Mouse (Mus musculus): ENCODE results near the gene Klhdc8b. TPM values are rescaled to one million over a fixed set of nuclear protein-coding genes. Genes with fewer than 3 reads are reported as not detected.

Klhdc8b gene
- polyA plus RNA-seq, 1 experiment from 2014 or later = 59.8 TPM

GRCm38 (mm10) chr9:108445125-108445524 lies 16.3 kb downstream of the Klhdc8b start:
- 70% methylated on average over 9 of the region's 9 CpGs for WGBS
- peaks cover 18% of the 10 kb centered on the region for H3K4me1 ChIP-seq
- no peaks in the 10 kb centered on the region for H3K27me3 ChIP-seq (replicated peaks)
- H3K9me3 ChIP-seq (replicated peaks) = no peaks in the 10 kb centered on the region
- no peak overlapping the region for H3K4me2 ChIP-seq
- H3K36me3 ChIP-seq = peaks cover 18% of the 10 kb centered on the region
- no peak for ATAC-seq (ENCODE audit: low FRiP score)
- no peak overlapping the region for H3K27ac ChIP-seq (replicated peaks)
- no peak overlapping the region for H3K9ac ChIP-seq (replicated peaks)
- no peak overlapping the region for H3K4me3 ChIP-seq (replicated peaks)

GRCm38 (mm10) chr9:108441236-108441919 lies 20.0 kb downstream of the Klhdc8b start:
- H3K9me3 ChIP-seq (replicated peaks) = no peaks in the 10 kb centered on the region
- no peak overlapping the region for H3K4me2 ChIP-seq
- no peak overlapping the region for H3K27ac ChIP-seq (replicated peaks)
- no peak for ATAC-seq (ENCODE audit: low FRiP score)
- 0 out of 2 replicates have a peak, but pooled peaks cover 6% of the 10 kb centered on the region for H3K4me1 ChIP-seq
- H3K9ac ChIP-seq (replicated peaks) = no peak overlapping the region
- H3K36me3 ChIP-seq = no peaks in the 10 kb centered on the region
- H3K4me3 ChIP-seq (replicated peaks) = no peak overlapping the region
- 89% methylated on average over 11 of the region's 11 CpGs for WGBS
- no peaks in the 10 kb centered on the region for H3K27me3 ChIP-seq (replicated peaks)

DNA sequence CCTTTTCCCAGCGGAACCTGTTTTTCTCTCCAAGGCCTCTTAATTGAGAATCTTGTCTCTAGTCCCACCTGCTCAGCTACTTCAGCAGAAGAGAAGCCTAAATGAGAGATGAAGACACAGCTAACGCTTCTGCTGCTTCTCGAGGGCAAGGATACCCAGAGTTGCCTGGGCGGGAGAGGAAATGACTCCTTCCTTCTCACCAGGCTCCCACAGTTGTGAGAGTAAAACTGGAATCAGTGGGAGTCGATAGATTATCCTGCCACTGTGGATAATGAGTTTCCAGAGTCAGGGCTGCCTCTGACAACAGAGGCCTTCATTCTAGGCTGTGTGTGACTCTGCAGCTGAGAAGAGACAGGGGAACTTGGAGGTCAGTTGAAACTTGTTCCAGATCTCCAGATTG lies 20.9 kb downstream of the Klhdc8b start:
- Histone ChIP-seq H3K4me3 (replicated peaks) (no peak overlapping the region), H3K27me3 (replicated peaks) (no peaks in the 10 kb centered on the region), H3K36me3 (no peaks in the 10 kb centered on the region), H3K4me2 (no peak overlapping the region), H3K27ac (replicated peaks) (no peak overlapping the region), H3K9ac (replicated peaks) (no peak overlapping the region), H3K4me1 (0 out of 2 replicates have a peak, but pooled peaks cover 8% of the 10 kb centered on the region), H3K9me3 (replicated peaks) (no peaks in the 10 kb centered on the region)
- WGBS = 73% methylated on average over 5 of the region's 5 CpGs
- no peak for ATAC-seq (ENCODE audit: low FRiP score)

DNA sequence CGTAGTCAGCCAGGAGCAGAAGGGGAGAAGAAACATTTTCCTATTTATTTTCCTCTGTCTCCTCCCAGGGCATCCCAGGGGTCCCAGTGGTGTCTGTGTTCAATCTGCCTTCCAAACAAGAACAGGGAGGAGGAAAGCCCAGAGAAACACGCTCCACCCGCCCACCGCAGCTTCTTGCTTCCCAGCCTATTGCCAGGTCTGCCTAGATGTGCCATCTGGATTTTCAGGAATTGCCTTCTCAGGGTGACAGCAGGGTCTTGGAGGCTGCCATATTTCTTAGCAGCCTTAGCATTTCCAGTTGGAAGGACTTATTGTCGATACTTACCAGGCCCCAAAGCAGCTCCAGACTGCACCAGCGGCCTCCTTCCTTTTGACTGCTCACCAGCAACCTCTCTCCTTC lies 22.2 kb downstream of the Klhdc8b start:
- ATAC-seq (ENCODE audit: low FRiP score) = no peak
- no peak overlapping the region for H3K9ac ChIP-seq (replicated peaks)
- WGBS = 80% methylated on average over 6 of the region's 6 CpGs
- H3K4me2 ChIP-seq = no peak overlapping the region
- no peaks in the 10 kb centered on the region for H3K27me3 ChIP-seq (replicated peaks)
- H3K4me3 ChIP-seq (replicated peaks) = no peak overlapping the region
- H3K36me3 ChIP-seq = no peaks in the 10 kb centered on the region
- peak overlapping the region; percentile 9; the same call in 1 of the 2 replicates for H3K27ac ChIP-seq (replicated peaks)
- 0 out of 2 replicates have a peak, but pooled peaks cover 8% of the 10 kb centered on the region for H3K4me1 ChIP-seq
- H3K9me3 ChIP-seq (replicated peaks) = no peaks in the 10 kb centered on the region

- 41% methylated on average over 3 of the region's 3 CpGs for WGBS
- Histone ChIP-seq H3K4me3 (replicated peaks) (no peak within 1 kb of the TSS), H3K27me3 (replicated peaks) (no peaks in the 10 kb centered on the region), H3K4me1 (0 out of 2 replicates have a peak, but pooled peaks cover 8% of the 10 kb centered on the region), H3K4me2 (no peak within 1 kb of the TSS), H3K36me3 (no peaks in the 10 kb centered on the region), H3K9me3 (replicated peaks) (no peaks in the 10 kb centered on the region), H3K27ac (replicated peaks) (no peak within 1 kb of the TSS), H3K9ac (replicated peaks) (no peak within 1 kb of the TSS)
- ATAC-seq (ENCODE audit: low FRiP score) = no peak
Observed at GRCm38 (mm10) chr9:108436182-108436581, 25.2 kb downstream of the Klhdc8b start, which contains the start of gene BC048562. BC048562 (plus strand) TSS chr9:108436482.

GRCm38 (mm10) chr9:108431431-108432067 lies 29.8 kb downstream of the Klhdc8b start:
- H3K27ac ChIP-seq (replicated peaks) = no peak overlapping the region
- no peaks in the 10 kb centered on the region for H3K27me3 ChIP-seq (replicated peaks)
- H3K4me2 ChIP-seq = peak overlapping the region; percentile 56
- peak; percentile 69 for ATAC-seq (ENCODE audit: low FRiP score)
- H3K4me3 ChIP-seq (replicated peaks) = peak overlapping the region; percentile 36
- H3K4me1 ChIP-seq = 0 out of 2 replicates have a peak, but pooled peaks cover 3% of the 10 kb centered on the region
- H3K9me3 ChIP-seq (replicated peaks) = no peaks in the 10 kb centered on the region
- no peaks in the 10 kb centered on the region for H3K36me3 ChIP-seq
- H3K9ac ChIP-seq (replicated peaks) = no peak overlapping the region; the same call in 1 of the 2 replicates
- WGBS = 45% methylated on average over 32 of the region's 32 CpGs

GRCm38 (mm10) chr9:108428384-108428783 lies 33.0 kb downstream of the Klhdc8b start, which contains the start of gene Ccdc36:
Ccdc36 (minus strand) TSS chr9:108428484.
- H3K27ac ChIP-seq (replicated peaks) = no peak within 1 kb of the TSS
- ATAC-seq (ENCODE audit: low FRiP score) = no peak

GRCm38 (mm10) chr9:108412221-108412620 lies 49.2 kb downstream of the Klhdc8b start:
- no peak overlapping the region for H3K4me3 ChIP-seq (replicated peaks)
- no peaks in the 10 kb centered on the region for H3K36me3 ChIP-seq
- no peaks in the 10 kb centered on the region for H3K9me3 ChIP-seq (replicated peaks)
- no peaks in the 10 kb centered on the region for H3K4me1 ChIP-seq
- no peaks in the 10 kb centered on the region for H3K27me3 ChIP-seq (replicated peaks)
- WGBS = 66% methylated on average over 1 of the region's 1 CpGs
- no peak for ATAC-seq (ENCODE audit: low FRiP score)
- H3K9ac ChIP-seq (replicated peaks) = no peak overlapping the region
- no peak overlapping the region for H3K4me2 ChIP-seq
- no peak overlapping the region for H3K27ac ChIP-seq (replicated peaks)

More at GRCm38 (mm10) chr9:108428384-108428783, 33.0 kb downstream of the Klhdc8b start, which contains the start of gene Ccdc36:
- no peak within 1 kb of the TSS for H3K4me3 ChIP-seq (replicated peaks)
- H3K36me3 ChIP-seq = no peaks in the 10 kb centered on the region
- no peaks in the 10 kb centered on the region for H3K9me3 ChIP-seq (replicated peaks)
- no peaks in the 10 kb centered on the region for H3K4me1 ChIP-seq
- H3K9ac ChIP-seq (replicated peaks) = no peak within 1 kb of the TSS
- no peak within 1 kb of the TSS for H3K4me2 ChIP-seq
- no peaks in the 10 kb centered on the region for H3K27me3 ChIP-seq (replicated peaks)

GRCm38 (mm10) chr9:108411381-108411942 lies 49.9 kb downstream of the Klhdc8b start:
- WGBS = 72% methylated on average over 9 of the region's 9 CpGs
- Histone ChIP-seq H3K4me3 (replicated peaks) (no peak overlapping the region), H3K27me3 (replicated peaks) (no peaks in the 10 kb centered on the region), H3K36me3 (no peaks in the 10 kb centered on the region), H3K9me3 (replicated peaks) (no peaks in the 10 kb centered on the region), H3K4me1 (no peaks in the 10 kb centered on the region), H3K9ac (replicated peaks) (no peak overlapping the region), H3K4me2 (no peak overlapping the region), H3K27ac (replicated peaks) (no peak overlapping the region)
- no peak for ATAC-seq (ENCODE audit: low FRiP score)

- Histone ChIP-seq H3K9me3 (replicated peaks) (no peaks in the 10 kb centered on the region), H3K4me2 (no peak overlapping the region), H3K27me3 (replicated peaks) (no peaks in the 10 kb centered on the region), H3K4me3 (replicated peaks) (no peak overlapping the region), H3K4me1 (no peaks in the 10 kb centered on the region), H3K27ac (replicated peaks) (no peak overlapping the region), H3K9ac (replicated peaks) (no peak overlapping the region), H3K36me3 (no peaks in the 10 kb centered on the region)
- ATAC-seq (ENCODE audit: low FRiP score) = no peak
- WGBS = 95% methylated on average over 4 of the region's 4 CpGs
Observed at GRCm38 (mm10) chr9:108409535-108409934, 51.8 kb downstream of the Klhdc8b start.

- Histone ChIP-seq H3K4me2 (no peak overlapping the region), H3K27ac (replicated peaks) (no peak overlapping the region), H3K4me3 (replicated peaks) (no peak overlapping the region), H3K36me3 (no peaks in the 10 kb centered on the region), H3K27me3 (replicated peaks) (no peaks in the 10 kb centered on the region), H3K4me1 (peaks cover 11% of the 10 kb centered on the region), H3K9ac (replicated peaks) (no peak overlapping the region), H3K9me3 (replicated peaks) (no peaks in the 10 kb centered on the region)
- ATAC-seq (ENCODE audit: low FRiP score) = no peak
- WGBS = 86% methylated on average over 8 of the region's 8 CpGs
Observed at GRCm38 (mm10) chr9:108404451-108404850, 56.9 kb downstream of the Klhdc8b start.

DNA sequence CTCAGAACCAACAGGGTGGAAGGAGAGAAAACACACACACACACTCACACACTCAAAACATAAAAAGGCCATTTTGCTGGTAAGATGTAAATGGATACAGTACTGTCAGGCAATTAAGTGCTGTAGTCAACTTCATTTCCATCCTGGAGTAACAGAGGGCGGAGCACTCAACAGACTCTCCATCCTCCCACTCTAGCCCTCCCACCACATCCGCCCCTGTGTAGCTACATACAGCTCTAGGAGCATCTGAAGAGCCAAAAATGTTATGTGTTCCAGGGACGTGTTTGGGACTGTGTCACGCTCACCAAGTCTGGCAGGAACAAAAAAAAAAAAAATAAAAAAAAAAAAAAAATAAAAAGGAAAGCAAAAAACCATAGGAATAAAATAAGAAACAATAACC lies 58.3 kb downstream of the Klhdc8b start:
- Histone ChIP-seq H3K4me3 (replicated peaks) (no peak overlapping the region), H3K27me3 (replicated peaks) (no peaks in the 10 kb centered on the region), H3K9me3 (replicated peaks) (no peaks in the 10 kb centered on the region), H3K4me2 (no peak overlapping the region), H3K9ac (replicated peaks) (no peak overlapping the region), H3K4me1 (peaks cover 11% of the 10 kb centered on the region), H3K27ac (replicated peaks) (no peak overlapping the region), H3K36me3 (no peaks in the 10 kb centered on the region)
- 89% methylated on average over 4 of the region's 4 CpGs for WGBS
- no peak for ATAC-seq (ENCODE audit: low FRiP score)

Data from neural tube, embryonic 15.5 days (tissue).